Mouse (Mus musculus) MEL (cell line): ENCODE data around the gene Tbc1d10c. TPM values are rescaled to one million over a fixed set of nuclear protein-coding genes. Genes with fewer than 3 reads are reported as not detected.
A peak's percentile ranks its signal among the peaks of the same experiment; 100 is the strongest.

Experiments used
- DNase-seq: peaks from one replicate; pipeline ENCODE4 v3.0.0; 2011; ENCODE audit warnings: low read depth, low spot score
- H3K27ac ChIP-seq: 2 replicates; pipeline ENCODE4 v1.5.1; 2012; ENCODE audit warnings: low read depth, mild to moderate bottlenecking, control low read depth, low read length, moderate library complexity; ENCODE audit not compliant: control insufficient read depth
- H3K27me3 ChIP-seq, 2 experiments: fragments of 150-350 bp in 1 of 2; sonication (generic) in 1 of 2; 2 replicates each; pipeline ENCODE4 v1.6.1; 2012; ENCODE audit warnings: low read length in 2 of 2, mild to moderate bottlenecking in 2 of 2, improper control_type of control experiment in 1 of 2, moderate library complexity in 1 of 2; ENCODE audit not compliant: insufficient read depth in 2 of 2, control insufficient read depth in 1 of 2
- H3K36me3 ChIP-seq, 2 experiments: 2 replicates each; pipeline ENCODE4 v1.6.1; 2012 to 2014; ENCODE audit warnings: low read length in 2 of 2, improper control_type of control experiment in 1 of 2, inconsistent platforms in 1 of 2, mild to moderate bottlenecking in 1 of 2; ENCODE audit not compliant: insufficient read depth in 2 of 2, control insufficient read depth in 1 of 2
- H3K4me1 ChIP-seq, 2 experiments: fragments of 150-350 bp in 1 of 2; sonication (generic) in 1 of 2; 2 replicates each; pipeline ENCODE4 v1.6.1; 2012; ENCODE audit warnings: low read length in 2 of 2, improper control_type of control experiment in 1 of 2, mild to moderate bottlenecking in 1 of 2; ENCODE audit not compliant: insufficient read depth in 2 of 2, control insufficient read depth in 1 of 2
- H3K4me3 ChIP-seq, 2 experiments: fragments of 150-350 bp in 1 of 2; sonication (generic) in 1 of 2; 2 replicates each; pipeline ENCODE4 v1.5.1; 2012; ENCODE audit warnings: low read depth in 2 of 2, low read length in 2 of 2, mild to moderate bottlenecking in 2 of 2, moderate library complexity in 2 of 2, control low read depth in 1 of 2, improper control_type of control experiment in 1 of 2; ENCODE audit not compliant: control insufficient read depth in 1 of 2, insufficient read depth in 1 of 2
- H3K79me2 ChIP-seq: 2 replicates; pipeline ENCODE4 v1.6.1; 2012; ENCODE audit warnings: mild to moderate bottlenecking, low read length, moderate library complexity; ENCODE audit not compliant: control insufficient read depth, poor library complexity, insufficient read depth
- H3K9ac ChIP-seq: 2 replicates; pipeline ENCODE4 v1.6.1; 2012; ENCODE audit warnings: low read depth, mild to moderate bottlenecking, control low read depth, low read length, moderate library complexity; ENCODE audit not compliant: control insufficient read depth, poor library complexity, severe bottlenecking
- H3K9me3 ChIP-seq: fragments of 150-350 bp; sonication (generic); replicated peaks from 2 replicates; pipeline ENCODE4 v1.6.1; 2012; ENCODE audit warnings: mild to moderate bottlenecking, low read length, improper control_type of control experiment, moderate library complexity; ENCODE audit not compliant: insufficient read depth
- BHLHE40 ChIP-seq: IDR thresholded peaks from 2 replicates; pipeline ENCODE4 v1.6.1; 2012; ENCODE audit warnings: low read depth, mild to moderate bottlenecking, inconsistent platforms, low read length, improper control_type of control experiment, borderline replicate concordance
- CHD1 ChIP-seq: IDR thresholded peaks from 2 replicates; pipeline ENCODE4 v1.6.1; 2012; ENCODE audit warnings: low read depth, mild to moderate bottlenecking, inconsistent platforms, low read length, improper control_type of control experiment
- CHD2 ChIP-seq: IDR thresholded peaks from 2 replicates; pipeline ENCODE4 v1.6.1; 2011; ENCODE audit warnings: low read length, improper control_type of control experiment
- CTCF ChIP-seq, 3 experiments: IDR thresholded peaks in 2 of 3; conservative IDR thresholded peaks in 1 of 3; 2 replicates each; pipeline ENCODE4 v1.5.1; 2011 to 2012; ENCODE audit warnings: low read length in 3 of 3, low read depth in 2 of 3, mild to moderate bottlenecking in 2 of 3, improper control_type of control experiment in 1 of 3, inconsistent platforms in 1 of 3, mixed read lengths in 1 of 3, moderate library complexity in 1 of 3; ENCODE audit not compliant: control insufficient read depth in 1 of 3, insufficient read depth in 1 of 3, poor library complexity in 1 of 3, severe bottlenecking in 1 of 3
- E2F4 ChIP-seq: IDR thresholded peaks from 2 replicates; pipeline ENCODE4 v1.6.1; 2011; ENCODE audit warnings: low read depth, low read length, improper control_type of control experiment, borderline replicate concordance
- ELF1 ChIP-seq: IDR thresholded peaks from 2 replicates; pipeline ENCODE4 v1.6.1; 2014; ENCODE audit warnings: low read depth, mild to moderate bottlenecking, inconsistent platforms, low read length, improper control_type of control experiment, moderate library complexity
- EP300 ChIP-seq, 2 experiments: IDR thresholded peaks; 2 replicates each; pipeline ENCODE4 v1.6.1; 2011; ENCODE audit warnings: improper control_type of control experiment in 2 of 2, low read length in 2 of 2, low read depth in 1 of 2, mild to moderate bottlenecking in 1 of 2
- ETS1 ChIP-seq: IDR thresholded peaks from 2 replicates; pipeline ENCODE4 v1.6.1; 2012; ENCODE audit warnings: low read depth, mild to moderate bottlenecking, inconsistent platforms, low read length, improper control_type of control experiment, moderate library complexity
- GABPA ChIP-seq: IDR thresholded peaks from 2 replicates; pipeline ENCODE4 v1.6.1; 2012; ENCODE audit warnings: low read depth, mild to moderate bottlenecking, inconsistent platforms, low read length, improper control_type of control experiment, moderate library complexity
- GATA1 ChIP-seq: IDR thresholded peaks from 2 replicates; pipeline ENCODE4 v1.6.1; 2011; ENCODE audit warnings: low read depth, low read length, improper control_type of control experiment
- HCFC1 ChIP-seq: IDR thresholded peaks from 2 replicates; pipeline ENCODE4 v1.6.1; 2012; ENCODE audit warnings: low read depth, mild to moderate bottlenecking, inconsistent platforms, low read length, improper control_type of control experiment, moderate library complexity
- KAT2A ChIP-seq: conservative IDR thresholded peaks from 2 replicates; pipeline ENCODE4 v1.6.1; 2012; ENCODE audit warnings: low read depth, low read length, improper control_type of control experiment, inconsistent platforms
- MAFK ChIP-seq: IDR thresholded peaks from 2 replicates; pipeline ENCODE4 v1.6.1; 2011; ENCODE audit warnings: low read depth, mild to moderate bottlenecking, low read length, improper control_type of control experiment, borderline replicate concordance
- MAX ChIP-seq: IDR thresholded peaks from 2 replicates; pipeline ENCODE4 v1.6.1; 2011; ENCODE audit warnings: low read length, improper control_type of control experiment
- MAZ ChIP-seq: IDR thresholded peaks from 2 replicates; pipeline ENCODE4 v1.6.1; 2012; ENCODE audit warnings: low read depth, mild to moderate bottlenecking, inconsistent platforms, low read length, improper control_type of control experiment
- MEF2A ChIP-seq: IDR thresholded peaks from 2 replicates; pipeline ENCODE4 v1.6.1; 2014; ENCODE audit warnings: low read depth, mild to moderate bottlenecking, inconsistent platforms, low read length, improper control_type of control experiment; ENCODE audit not compliant: poor library complexity, insufficient replicate concordance, severe bottlenecking; ENCODE audit errors: extremely low read depth
- MXI1 ChIP-seq: IDR thresholded peaks from 2 replicates; pipeline ENCODE4 v1.6.1; 2011; ENCODE audit warnings: mild to moderate bottlenecking, low read depth, low read length, improper control_type of control experiment
- MYB ChIP-seq: IDR thresholded peaks from 2 replicates; pipeline ENCODE4 v1.6.1; 2011; ENCODE audit warnings: mild to moderate bottlenecking, low read depth, low read length, improper control_type of control experiment
- MYC ChIP-seq: IDR thresholded peaks from 2 replicates; pipeline ENCODE4 v1.6.1; 2011; ENCODE audit warnings: low read depth, mild to moderate bottlenecking, low read length, improper control_type of control experiment, moderate library complexity
- NELFE ChIP-seq: IDR thresholded peaks from 2 replicates; pipeline ENCODE4 v1.6.1; 2011; ENCODE audit warnings: low read depth, low read length, improper control_type of control experiment
- NRF1 ChIP-seq: IDR thresholded peaks from 2 replicates; pipeline ENCODE4 v1.6.1; 2014; ENCODE audit warnings: low read depth, mild to moderate bottlenecking, inconsistent platforms, low read length, improper control_type of control experiment, moderate library complexity; ENCODE audit not compliant: poor library complexity, insufficient read depth, severe bottlenecking
- POLR2A ChIP-seq, 2 experiments: IDR thresholded peaks; 2 replicates each; pipeline ENCODE4 v1.6.1; 2011 to 2012; ENCODE audit warnings: low read length in 2 of 2, mild to moderate bottlenecking in 2 of 2, control low read depth in 1 of 2, improper control_type of control experiment in 1 of 2, low read depth in 1 of 2, moderate library complexity in 1 of 2; ENCODE audit not compliant: control insufficient read depth in 1 of 2, insufficient read depth in 1 of 2, poor library complexity in 1 of 2
- POLR2AphosphoS2 ChIP-seq: IDR thresholded peaks from 2 replicates; pipeline ENCODE4 v1.6.1; 2011; ENCODE audit warnings: low read length, improper control_type of control experiment
- POLR2AphosphoS5 ChIP-seq: IDR thresholded peaks from 2 replicates; pipeline ENCODE4 v1.6.1; 2012; ENCODE audit warnings: low read depth, borderline replicate concordance, mild to moderate bottlenecking, inconsistent platforms, low read length, moderate library complexity, mixed read lengths
- RAD21 ChIP-seq: IDR thresholded peaks from 2 replicates; pipeline ENCODE4 v1.6.1; 2011; ENCODE audit warnings: mild to moderate bottlenecking, low read depth, low read length, improper control_type of control experiment
- RCOR1 ChIP-seq: IDR thresholded peaks from 2 replicates; pipeline ENCODE4 v1.6.1; 2012; ENCODE audit warnings: low read depth, mild to moderate bottlenecking, inconsistent platforms, low read length, improper control_type of control experiment
- SIN3A ChIP-seq: IDR thresholded peaks from 2 replicates; pipeline ENCODE4 v1.6.1; 2012; ENCODE audit warnings: low read length, improper control_type of control experiment, inconsistent platforms
- SMC3 ChIP-seq: IDR thresholded peaks from 2 replicates; pipeline ENCODE4 v1.6.1; 2011; ENCODE audit warnings: low read depth, low read length, improper control_type of control experiment
- TAL1 ChIP-seq: IDR thresholded peaks from 2 replicates; pipeline ENCODE4 v1.6.1; 2012; ENCODE audit warnings: mild to moderate bottlenecking, inconsistent platforms, low read length, moderate library complexity, mixed read lengths
- TBP ChIP-seq: IDR thresholded peaks from 2 replicates; pipeline ENCODE4 v1.8.0; 2011; ENCODE audit warnings: low read depth, low read length, improper control_type of control experiment
- TCF12 ChIP-seq: IDR thresholded peaks from 2 replicates; pipeline ENCODE4 v1.6.1; 2014; ENCODE audit warnings: low read depth, mild to moderate bottlenecking, inconsistent platforms, low read length, improper control_type of control experiment, moderate library complexity
- UBTF ChIP-seq: IDR thresholded peaks from 2 replicates; pipeline ENCODE4 v1.6.1; 2012; ENCODE audit warnings: low read depth, mild to moderate bottlenecking, inconsistent platforms, low read length, improper control_type of control experiment, moderate library complexity, borderline replicate concordance; ENCODE audit not compliant: insufficient read depth
- USF1 ChIP-seq: IDR thresholded peaks from 2 replicates; pipeline ENCODE4 v1.6.1; 2014; ENCODE audit warnings: low read depth, mild to moderate bottlenecking, inconsistent platforms, low read length, improper control_type of control experiment, moderate library complexity
- USF2 ChIP-seq, 2 experiments: IDR thresholded peaks; 2 replicates each; pipeline ENCODE4 v1.6.1; 2011 to 2012; ENCODE audit warnings: improper control_type of control experiment in 2 of 2, low read length in 2 of 2, borderline replicate concordance in 1 of 2, inconsistent platforms in 1 of 2, low read depth in 1 of 2, mild to moderate bottlenecking in 1 of 2; ENCODE audit not compliant: insufficient read depth in 1 of 2
- ZC3H11A ChIP-seq: IDR thresholded peaks from 2 replicates; pipeline ENCODE4 v1.6.1; 2012; ENCODE audit warnings: low read depth, mild to moderate bottlenecking, inconsistent platforms, low read length, improper control_type of control experiment
- ZKSCAN1 ChIP-seq: IDR thresholded peaks from 2 replicates; pipeline ENCODE4 v1.6.1; 2012; ENCODE audit warnings: low read depth, mild to moderate bottlenecking, inconsistent platforms, low read length, improper control_type of control experiment, moderate library complexity
- ZMIZ1 ChIP-seq: IDR thresholded peaks from 2 replicates; pipeline ENCODE4 v1.6.1; 2012; ENCODE audit warnings: low read depth, mild to moderate bottlenecking, inconsistent platforms, low read length, improper control_type of control experiment, moderate library complexity
- ZNF384 ChIP-seq: IDR thresholded peaks from 2 replicates; pipeline ENCODE4 v1.6.1; 2012; ENCODE audit warnings: low read depth, mild to moderate bottlenecking, inconsistent platforms, low read length, improper control_type of control experiment
- polyA plus RNA-seq, 2 experiments: library from polyadenylated mRNA; stranded (reverse) in 1 of 2; unstranded in 1 of 2; fragments of >175 nt in 1 of 2; fragments of >200 nt in 1 of 2; gene quantifications; 2 replicates each; pipeline versions ENCODE4 v1.2.1 to v1.2.4; 2012; ENCODE audit warnings: low replicate concordance in 2 of 2, low read depth in 1 of 2; ENCODE audit not compliant: insufficient read length in 2 of 2, insufficient read depth in 1 of 2, missing spikeins in 1 of 2
- total RNA-seq: library from RNA; depleted of rRNA; stranded (reverse); fragments of 300-350 nt; gene quantifications from 2 replicates; pipeline ENCODE4 v1.2.3, GENCODE M21; 2012

Gene Tbc1d10c
- total and polyA plus RNA-seq, 3 experiments = 14.0 to 15.5 TPM; not detected in 1

GRCm38 (mm10) chr19:4206971-4207370, 15.9 kb upstream of the Tbc1d10c start:
- Histone ChIP-seq H3K27me3 (peaks cover 0 to 2% of the 10 kb centered on the region in 2 experiments; a peak in 1 of 4 replicates), H3K4me3 (no peak overlapping the region), H3K27ac (no peak overlapping the region), H3K9ac (no peak overlapping the region), H3K79me2 (no peaks in the 10 kb centered on the region; the same call in 1 of the 2 replicates), H3K9me3 (no peaks in the 10 kb centered on the region), H3K36me3 (peaks cover 0 to 21% of the 10 kb centered on the region in 2 experiments; a peak in 2 of 4 replicates), H3K4me1 (peaks cover 7 to 29% of the 10 kb centered on the region in 2 experiments)
- DNase-seq = peak; percentile 73
- TF ChIP-seq SMC3 = peak; percentile 94
- no peak for TF ChIP-seq MAZ
- no peak for TF ChIP-seq TCF12
- peak; percentile 93 to 97 (median 95) for TF ChIP-seq CTCF (IDR thresholded peaks at IDR 0.05 in 2 of 3, conservative IDR thresholded peaks at IDR 0.05 in 1 of 3; ENCODE audit: control insufficient read depth in 1 of 3, insufficient read depth in 1 of 3, low read depth in 2 of 3, low read length in 3 of 3, poor library complexity in 1 of 3, severe bottlenecking in 1 of 3)
- no peak for TF ChIP-seq TAL1
- peak; percentile 47; the same call in 1 of the 2 replicates for TF ChIP-seq SIN3A
- TF ChIP-seq ZMIZ1 = no peak
- TF ChIP-seq POLR2A (IDR thresholded peaks at IDR 0.05; ENCODE audit: control insufficient read depth in 1 of 2, insufficient read depth in 1 of 2, low read depth in 1 of 2, low read length in 2 of 2, poor library complexity in 1 of 2) = no peak
- no peak for TF ChIP-seq MAFK
- no peak for TF ChIP-seq NELFE
- no peak for TF ChIP-seq POLR2AphosphoS2
- 0 out of 2 replicates have a peak, but pooled peaks have one; percentile 11 for TF ChIP-seq BHLHE40
- no peak for TF ChIP-seq MYB
- no peak for TF ChIP-seq EP300 (IDR thresholded peaks at IDR 0.05; ENCODE audit: low read depth in 1 of 2, low read length in 2 of 2)
- no peak for TF ChIP-seq USF2 (IDR thresholded peaks at IDR 0.05; ENCODE audit: borderline replicate concordance in 1 of 2, insufficient read depth in 1 of 2, low read depth in 1 of 2, low read length in 2 of 2)
- TF ChIP-seq MXI1 = 0 out of 2 replicates have a peak, but pooled peaks have one; percentile 21
- no peak for TF ChIP-seq ELF1
- no peak for TF ChIP-seq ZKSCAN1
- no peak for TF ChIP-seq NRF1
- TF ChIP-seq POLR2AphosphoS5 = no peak
- no peak for TF ChIP-seq MYC
- no peak for TF ChIP-seq E2F4
- TF ChIP-seq ZC3H11A = peak; percentile 94
- no peak for TF ChIP-seq MEF2A
- no peak for TF ChIP-seq ZNF384
- TF ChIP-seq GABPA = no peak
- 0 out of 2 replicates have a peak, but pooled peaks have one; percentile 22 for TF ChIP-seq HCFC1
- TF ChIP-seq CHD2 = no peak
- no peak for TF ChIP-seq CHD1
- TF ChIP-seq KAT2A = no peak
- no peak for TF ChIP-seq GATA1
- no peak for TF ChIP-seq MAX
- no peak for TF ChIP-seq ETS1
- TF ChIP-seq TBP = no peak
- TF ChIP-seq RCOR1 = no peak
- TF ChIP-seq RAD21 = peak; percentile 96
- no peak for TF ChIP-seq USF1
- TF ChIP-seq UBTF = no peak
